Mouse (Mus musculus) olfactory bulb, adult 2 months (tissue): ENCODE results near the gene Arhgap35.

ENCODE experiments used
- CTCF ChIP-seq: fragments of 200-500 bp; IDR thresholded peaks from 2 replicates; pipeline ENCODE4 v1.5.1; 2012; ENCODE audit warnings: low read depth, mild to moderate bottlenecking, low read length, moderate library complexity; ENCODE audit not compliant: insufficient read depth
- POLR2A ChIP-seq: fragments of 200-500 bp; IDR thresholded peaks from 2 replicates; pipeline ENCODE4 v1.6.1; 2012; ENCODE audit warnings: mild to moderate bottlenecking, low read depth, low read length, moderate library complexity; ENCODE audit not compliant: insufficient read depth

- TF ChIP-seq POLR2A, result no peak
- TF ChIP-seq CTCF, result no peak
Measured at GRCm38 (mm10) chr7:16476600-16476989, 138.2 kb downstream of the Arhgap35 start.
